Mouse (Mus musculus) cortical plate, adult 2 months (tissue): ENCODE measurements around the gene Gm6685.

Experiments used
- CTCF ChIP-seq: fragments of 200-500 bp; IDR thresholded peaks from 2 replicates; pipeline ENCODE4 v1.5.1; 2011; ENCODE audit warnings: mild to moderate bottlenecking, control low read depth, low read length; ENCODE audit not compliant: insufficient read depth; ENCODE audit errors: extremely low read depth
- POLR2A ChIP-seq: fragments of 200-500 bp; IDR thresholded peaks from 2 replicates; pipeline ENCODE4 v1.6.1; 2011; ENCODE audit warnings: mild to moderate bottlenecking, low read length, control low read depth; ENCODE audit not compliant: insufficient read depth; ENCODE audit errors: extremely low read depth

DNA sequence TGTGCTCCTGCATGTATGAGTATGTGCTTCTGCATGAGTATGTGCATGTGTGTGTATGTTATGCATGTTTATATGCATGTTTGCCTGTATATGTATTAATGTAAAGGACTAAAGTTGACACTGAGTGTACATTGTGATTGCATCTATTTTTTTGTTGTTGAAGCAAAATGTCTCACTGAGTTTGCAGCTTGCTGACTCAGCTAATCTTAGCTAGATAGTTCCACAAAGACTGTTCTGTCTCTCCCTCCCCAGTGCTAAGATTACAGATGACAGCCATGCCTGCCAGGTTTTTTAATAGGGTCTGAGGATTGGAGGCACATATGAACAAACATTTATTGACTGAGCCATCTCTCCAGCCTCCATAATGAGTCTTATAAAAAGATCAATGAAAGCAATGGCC lies 35.0 kb upstream of the Gm6685 start:
- TF ChIP-seq POLR2A (no peak), CTCF (no peak)
